Mouse (Mus musculus): ENCODE results near the gene Wipf1. TPM values are rescaled to one million over a fixed set of nuclear protein-coding genes. Genes with fewer than 3 reads are reported as not detected.
A peak's percentile ranks its signal among the peaks of the same experiment; 100 is the strongest.

The Wipf1 gene
- polyA plus RNA-seq, 1 experiment from 2014 or later, result 7.5 TPM

DNA sequence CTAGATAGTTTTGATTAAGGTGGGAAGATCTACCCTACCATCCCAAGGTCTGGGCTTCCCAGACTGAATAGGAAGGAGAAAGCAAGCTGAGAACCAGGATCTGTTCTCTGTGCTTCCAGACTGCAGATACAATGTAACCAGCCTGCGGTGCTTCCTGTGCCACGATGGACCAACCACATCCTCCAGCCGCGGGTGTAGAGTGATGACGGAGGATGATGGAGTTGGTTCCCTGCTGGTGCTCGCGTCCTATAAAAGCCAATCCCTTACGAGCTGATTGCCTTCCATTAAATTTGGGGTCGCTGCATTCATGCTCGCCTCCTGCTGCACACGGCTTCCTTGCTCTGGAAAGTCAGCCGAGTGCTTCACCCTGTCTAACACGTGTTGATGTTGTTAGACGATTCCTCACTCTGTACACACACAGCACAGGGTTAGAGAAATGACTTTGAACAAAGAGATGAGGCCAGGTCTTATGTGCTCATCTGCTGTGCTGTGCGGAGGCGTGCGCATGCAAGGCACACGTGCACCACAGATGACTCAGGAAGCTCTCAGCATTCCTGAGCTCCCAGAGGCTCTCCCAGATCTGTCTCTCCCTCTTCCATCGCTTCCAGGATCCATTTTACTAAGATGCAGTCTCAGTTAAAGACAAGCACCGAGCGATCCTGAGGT lies 100.6 kb downstream of the Wipf1 start:
- H3K4me1 ChIP-seq, result peaks cover 9% of the 10 kb centered on the region
- WGBS, result 81% methylated on average over 21 of the region's 21 CpGs
- H3K27ac ChIP-seq, result no peak overlapping the region
- H3K36me3 ChIP-seq (replicated peaks), result peaks cover 24% of the 10 kb centered on the region
- DNase-seq (ENCODE audit: extremely low spot score, low spot score), result no peak
- H3K9me3 ChIP-seq, result no peaks in the 10 kb centered on the region
- H3K27me3 ChIP-seq (ENCODE audit: poor library complexity, severe bottlenecking), result no peaks in the 10 kb centered on the region
- H3K4me3 ChIP-seq, result no peak overlapping the region

DNA sequence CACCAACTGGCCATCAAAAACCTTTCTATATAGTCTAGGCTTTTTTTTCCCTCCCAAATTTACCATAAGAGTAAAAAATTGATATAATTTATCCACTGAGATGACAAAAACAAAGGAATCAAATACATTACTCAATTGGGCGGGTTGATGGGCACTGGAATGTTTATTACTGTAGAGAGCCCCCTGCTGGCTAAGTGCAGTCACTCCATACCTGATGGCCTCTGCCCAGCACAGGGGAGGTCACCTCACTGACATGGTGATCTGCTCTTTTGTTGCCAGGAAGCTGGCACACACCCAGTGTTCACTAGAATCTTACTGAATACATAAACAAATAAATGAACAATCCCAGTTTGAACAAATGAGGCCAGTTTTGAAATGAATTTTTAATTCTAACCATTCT lies 102.2 kb downstream of the Wipf1 start:
- 34% methylated on average over 1 of the region's 1 CpGs for WGBS
- no peak overlapping the region for H3K4me3 ChIP-seq
- H3K4me1 ChIP-seq, result peaks cover 8% of the 10 kb centered on the region
- peak; percentile 31 for DNase-seq (ENCODE audit: extremely low spot score, low spot score)
- no peaks in the 10 kb centered on the region for H3K27me3 ChIP-seq (ENCODE audit: poor library complexity, severe bottlenecking)
- H3K36me3 ChIP-seq (replicated peaks), result peaks cover 11% of the 10 kb centered on the region; the same call in 1 of the 2 replicates
- H3K27ac ChIP-seq, result no peak overlapping the region
- no peaks in the 10 kb centered on the region for H3K9me3 ChIP-seq

DNA sequence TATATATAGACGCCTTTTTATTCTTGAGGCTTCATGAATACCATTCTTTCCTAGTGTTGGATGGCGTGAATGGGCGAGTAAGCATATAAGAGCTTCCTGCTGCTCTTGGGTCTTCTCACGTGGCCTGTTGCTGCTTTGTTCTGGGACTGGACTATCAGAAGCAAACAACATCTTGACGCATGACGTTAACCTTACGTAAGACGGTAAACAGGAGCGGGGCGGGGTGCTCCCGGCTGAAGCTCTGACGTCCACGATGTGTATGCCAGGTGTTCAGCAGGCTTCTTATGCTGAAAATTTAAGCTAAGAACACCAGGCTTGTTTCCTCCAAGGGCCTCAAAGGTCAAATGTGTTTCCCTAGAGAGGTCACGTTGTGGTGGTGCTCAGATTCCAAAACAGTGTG lies 103.7 kb downstream of the Wipf1 start:
- H3K27me3 ChIP-seq (ENCODE audit: poor library complexity, severe bottlenecking), result no peaks in the 10 kb centered on the region; the same call in 1 of the 2 replicates
- H3K9me3 ChIP-seq, result no peaks in the 10 kb centered on the region
- 90% methylated on average over 14 of the region's 14 CpGs for WGBS
- no peaks in the 10 kb centered on the region for H3K36me3 ChIP-seq (replicated peaks)
- no peak overlapping the region for H3K4me3 ChIP-seq
- H3K27ac ChIP-seq, result no peak overlapping the region
- no peak for DNase-seq (ENCODE audit: extremely low spot score, low spot score)
- H3K4me1 ChIP-seq, result peaks cover 7% of the 10 kb centered on the region

DNA sequence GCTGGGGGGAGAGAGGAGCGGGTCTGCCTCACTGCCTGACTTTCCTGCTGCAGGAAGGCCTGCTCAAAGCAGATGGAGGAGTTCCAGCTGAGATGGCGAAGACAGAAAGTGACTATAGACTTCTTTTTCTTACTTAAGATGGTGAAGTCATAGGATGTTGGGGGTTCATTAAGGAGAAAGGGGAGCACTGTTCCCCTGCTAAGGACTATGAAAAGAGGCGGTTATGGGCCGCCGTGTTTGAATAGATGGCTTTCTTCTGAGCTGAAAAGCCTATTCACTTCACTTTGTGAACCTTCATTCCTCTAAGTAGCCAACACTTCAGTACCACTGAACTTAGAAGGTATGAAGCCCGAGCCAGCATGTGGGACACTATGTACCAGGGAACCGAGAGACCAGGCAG lies 109.8 kb downstream of the Wipf1 start:
- H3K27me3 ChIP-seq (ENCODE audit: poor library complexity, severe bottlenecking), result no peaks in the 10 kb centered on the region; the same call in 1 of the 2 replicates
- no peak overlapping the region for H3K4me3 ChIP-seq
- H3K27ac ChIP-seq, result 0 out of 2 replicates have a peak overlapping the region, but pooled peaks have one; percentile 25
- H3K9me3 ChIP-seq, result no peaks in the 10 kb centered on the region
- H3K4me1 ChIP-seq, result peaks cover 22% of the 10 kb centered on the region
- no peak for DNase-seq (ENCODE audit: extremely low spot score, low spot score)
- WGBS, result 32% methylated on average over 7 of the region's 7 CpGs
- H3K36me3 ChIP-seq (replicated peaks), result no peaks in the 10 kb centered on the region

DNA sequence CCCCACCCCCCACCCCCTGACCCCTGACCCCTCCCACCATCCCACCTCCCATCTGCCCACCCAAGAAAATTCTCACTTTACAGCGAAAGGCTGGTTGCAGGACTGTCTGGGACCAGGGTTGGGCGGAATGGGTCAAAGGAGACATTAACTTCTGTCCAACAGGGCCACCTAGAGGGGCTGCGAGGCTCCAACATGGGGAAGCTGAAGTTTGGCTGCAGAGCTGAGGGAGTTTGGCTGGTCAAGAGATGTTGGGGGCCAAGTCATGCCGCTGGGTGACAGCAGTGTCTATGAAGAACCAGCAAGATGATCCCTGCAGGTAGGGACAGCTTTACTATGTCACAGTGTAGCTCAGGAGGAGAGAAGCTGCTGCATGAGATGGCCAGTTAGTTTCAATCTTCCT lies 110.2 kb downstream of the Wipf1 start:
- H3K4me3 ChIP-seq, result no peak overlapping the region
- peaks cover 22% of the 10 kb centered on the region for H3K4me1 ChIP-seq
- H3K27me3 ChIP-seq (ENCODE audit: poor library complexity, severe bottlenecking), result no peaks in the 10 kb centered on the region; the same call in 1 of the 2 replicates
- DNase-seq (ENCODE audit: extremely low spot score, low spot score), result no peak
- no peaks in the 10 kb centered on the region for H3K36me3 ChIP-seq (replicated peaks)
- 49% methylated on average over 4 of the region's 4 CpGs for WGBS
- 0 out of 2 replicates have a peak overlapping the region, but pooled peaks have one; percentile 25 for H3K27ac ChIP-seq
- no peaks in the 10 kb centered on the region for H3K9me3 ChIP-seq

DNA sequence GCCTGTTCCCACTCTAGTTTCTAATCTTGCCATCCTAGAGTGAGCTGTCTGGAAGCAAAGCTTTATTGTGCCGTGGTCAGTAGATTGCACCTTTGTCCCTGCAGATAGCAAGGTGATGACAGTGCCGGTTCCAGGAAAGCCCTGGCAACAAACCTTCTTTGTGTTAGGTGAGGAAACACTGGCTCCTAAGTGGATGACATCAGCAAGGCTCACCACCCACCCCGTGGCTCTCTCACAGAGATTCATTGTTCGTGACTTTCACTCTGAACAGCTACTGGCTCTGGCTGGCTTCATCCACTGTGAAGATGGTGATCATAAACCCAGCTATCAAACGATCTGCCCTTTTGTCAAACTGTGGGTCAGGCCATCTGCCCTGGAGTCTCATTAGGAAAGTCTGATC lies 113.6 kb downstream of the Wipf1 start:
- Histone ChIP-seq H3K9me3 (no peaks in the 10 kb centered on the region), H3K36me3 (replicated peaks) (no peaks in the 10 kb centered on the region), H3K27me3 (ENCODE audit: poor library complexity, severe bottlenecking) (no peaks in the 10 kb centered on the region), H3K4me1 (peaks cover 15% of the 10 kb centered on the region), H3K4me3 (no peak overlapping the region), H3K27ac (no peak overlapping the region)
- no peak for DNase-seq (ENCODE audit: extremely low spot score, low spot score)
- 69% methylated on average over 5 of the region's 5 CpGs for WGBS

DNA sequence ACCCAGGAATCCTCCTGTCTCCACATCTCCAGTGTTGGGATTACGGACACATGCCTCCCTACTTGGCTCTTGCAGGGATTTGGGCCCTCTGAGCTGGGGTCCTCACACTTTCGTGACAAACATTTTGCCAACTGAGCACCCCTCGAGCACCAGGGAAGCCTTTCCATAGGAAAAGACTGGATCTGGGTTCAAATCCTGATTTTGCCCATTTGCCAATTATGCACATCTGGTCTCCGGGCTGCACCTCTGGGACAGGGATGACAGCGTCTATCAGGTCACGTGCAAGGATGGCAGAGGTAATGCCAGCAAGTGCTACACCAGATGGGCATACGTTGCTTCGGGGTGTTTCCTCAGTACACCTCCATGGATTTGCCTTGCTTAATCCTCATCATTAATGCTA lies 119.5 kb downstream of the Wipf1 start:
- Histone ChIP-seq H3K27ac (no peak overlapping the region), H3K4me1 (no peaks in the 10 kb centered on the region), H3K9me3 (no peaks in the 10 kb centered on the region; the same call in 1 of the 2 replicates), H3K27me3 (ENCODE audit: poor library complexity, severe bottlenecking) (no peaks in the 10 kb centered on the region), H3K4me3 (no peak overlapping the region), H3K36me3 (replicated peaks) (no peaks in the 10 kb centered on the region)
- no peak for DNase-seq (ENCODE audit: extremely low spot score, low spot score)
- 92% methylated on average over 8 of the region's 8 CpGs for WGBS

DNA sequence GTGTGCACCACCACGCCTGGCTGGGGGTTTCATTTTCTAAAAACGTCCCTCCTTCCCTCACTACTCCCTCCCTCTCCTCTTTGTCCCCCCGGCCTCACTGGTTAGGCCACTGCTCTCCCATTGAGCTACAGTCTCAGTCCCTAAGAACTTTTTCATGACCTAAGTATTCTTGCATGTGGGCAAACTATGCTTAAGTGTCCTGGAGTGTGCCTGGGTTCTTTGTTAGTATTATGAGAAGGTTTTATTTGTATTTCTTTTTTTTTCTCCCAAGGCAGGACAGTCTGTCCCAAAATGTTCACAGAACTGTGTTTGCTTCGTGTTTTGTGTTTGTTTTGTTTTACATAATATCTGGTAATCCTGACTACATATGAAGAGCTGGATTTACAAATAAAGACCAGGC lies 121.9 kb downstream of the Wipf1 start:
- H3K27me3 ChIP-seq (ENCODE audit: poor library complexity, severe bottlenecking), result no peaks in the 10 kb centered on the region
- 56% methylated on average over 4 of the region's 4 CpGs for WGBS
- DNase-seq (ENCODE audit: extremely low spot score, low spot score), result no peak
- H3K9me3 ChIP-seq, result no peaks in the 10 kb centered on the region; the same call in 1 of the 2 replicates
- H3K36me3 ChIP-seq (replicated peaks), result no peaks in the 10 kb centered on the region
- H3K27ac ChIP-seq, result no peak overlapping the region
- no peak overlapping the region for H3K4me3 ChIP-seq
- H3K4me1 ChIP-seq, result no peaks in the 10 kb centered on the region

DNA sequence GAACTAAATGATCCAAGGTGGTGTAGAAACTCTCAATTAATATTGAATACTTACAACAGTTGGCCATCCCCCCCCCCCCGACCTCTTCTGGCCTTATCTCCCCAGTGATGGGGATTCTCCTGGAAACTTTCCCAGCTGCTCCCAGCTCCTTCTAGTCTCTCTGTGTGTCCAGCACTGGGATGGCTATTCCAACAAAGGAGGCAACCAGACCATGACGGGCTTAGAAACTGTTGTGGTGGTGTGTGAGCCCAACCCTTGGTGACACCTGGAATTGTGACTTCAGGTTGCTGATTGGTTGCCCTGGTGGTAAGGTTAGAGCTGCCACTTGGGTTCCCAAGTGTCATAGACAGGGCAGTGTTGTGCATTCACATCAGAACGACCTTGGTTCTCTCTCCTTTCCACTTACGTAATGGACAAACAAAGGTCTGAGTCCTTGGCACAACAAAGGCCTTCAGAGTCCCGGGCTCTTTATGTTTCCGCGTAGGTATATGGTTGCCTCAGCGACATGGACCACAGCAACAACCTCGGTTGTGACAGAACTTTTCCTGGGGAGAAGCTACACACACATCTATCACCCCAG lies 123.1 kb downstream of the Wipf1 start:
- 0 out of 2 replicates have a peak, but pooled peaks cover 2% of the 10 kb centered on the region for H3K4me1 ChIP-seq
- DNase-seq (ENCODE audit: extremely low spot score, low spot score), result no peak
- H3K4me3 ChIP-seq, result no peak overlapping the region
- no peaks in the 10 kb centered on the region; the same call in 1 of the 2 replicates for H3K9me3 ChIP-seq
- H3K36me3 ChIP-seq (replicated peaks), result no peaks in the 10 kb centered on the region
- H3K27ac ChIP-seq, result no peak overlapping the region
- 88% methylated on average over 9 of the region's 9 CpGs for WGBS
- no peaks in the 10 kb centered on the region for H3K27me3 ChIP-seq (ENCODE audit: poor library complexity, severe bottlenecking)

DNA sequence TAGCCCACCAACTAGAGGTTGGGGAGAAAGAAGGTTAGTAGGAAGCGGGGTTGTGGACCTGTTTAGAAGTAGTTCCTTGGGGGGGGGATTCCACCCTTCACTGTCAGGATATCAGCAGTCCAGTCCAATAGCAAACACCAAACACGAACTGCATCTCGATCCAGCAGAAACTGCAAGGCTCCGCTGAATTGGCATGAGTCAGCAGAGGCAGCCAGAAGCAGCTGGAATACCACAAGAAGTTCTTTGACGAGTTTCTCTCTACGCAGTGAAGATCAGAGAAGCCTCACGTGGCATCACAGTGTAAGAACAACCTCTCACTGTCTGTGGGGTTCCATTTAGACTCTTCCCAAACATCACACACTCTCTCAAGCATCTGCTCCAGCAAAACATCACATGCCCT lies 124.6 kb downstream of the Wipf1 start:
- no peak overlapping the region for H3K4me3 ChIP-seq
- no peaks in the 10 kb centered on the region; the same call in 1 of the 2 replicates for H3K9me3 ChIP-seq
- H3K27me3 ChIP-seq (ENCODE audit: poor library complexity, severe bottlenecking), result no peaks in the 10 kb centered on the region
- no peaks in the 10 kb centered on the region for H3K36me3 ChIP-seq (replicated peaks)
- 0 out of 2 replicates have a peak, but pooled peaks cover 8% of the 10 kb centered on the region for H3K4me1 ChIP-seq
- 88% methylated on average over 7 of the region's 7 CpGs for WGBS
- no peak for DNase-seq (ENCODE audit: extremely low spot score, low spot score)
- no peak overlapping the region for H3K27ac ChIP-seq

DNA sequence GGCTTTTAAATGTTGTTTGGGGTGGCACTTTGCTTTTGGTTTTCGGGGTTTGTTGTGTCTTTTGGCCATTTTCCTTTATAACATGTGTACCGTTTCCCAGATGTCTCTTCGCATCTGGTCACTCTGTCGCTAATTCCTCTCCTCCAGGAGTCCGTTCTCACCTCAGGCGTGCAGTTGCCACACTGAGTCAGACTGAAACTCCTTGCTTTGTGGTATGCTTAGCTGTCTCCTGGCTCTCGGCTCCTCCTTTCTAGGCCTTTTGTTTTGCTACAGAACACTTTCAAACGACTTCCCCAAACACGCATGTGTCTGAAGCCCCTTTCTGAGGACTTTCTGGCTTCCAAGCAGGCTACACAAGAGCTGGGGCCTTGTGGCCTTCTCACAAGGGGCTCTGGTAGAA lies 125.1 kb downstream of the Wipf1 start:
- Histone ChIP-seq H3K4me1 (0 out of 2 replicates have a peak, but pooled peaks cover 8% of the 10 kb centered on the region), H3K27me3 (ENCODE audit: poor library complexity, severe bottlenecking) (no peaks in the 10 kb centered on the region), H3K27ac (no peak overlapping the region), H3K36me3 (replicated peaks) (no peaks in the 10 kb centered on the region), H3K4me3 (no peak overlapping the region), H3K9me3 (no peaks in the 10 kb centered on the region; the same call in 1 of the 2 replicates)
- WGBS, result 90% methylated on average over 9 of the region's 9 CpGs
- no peak for DNase-seq (ENCODE audit: extremely low spot score, low spot score)

DNA sequence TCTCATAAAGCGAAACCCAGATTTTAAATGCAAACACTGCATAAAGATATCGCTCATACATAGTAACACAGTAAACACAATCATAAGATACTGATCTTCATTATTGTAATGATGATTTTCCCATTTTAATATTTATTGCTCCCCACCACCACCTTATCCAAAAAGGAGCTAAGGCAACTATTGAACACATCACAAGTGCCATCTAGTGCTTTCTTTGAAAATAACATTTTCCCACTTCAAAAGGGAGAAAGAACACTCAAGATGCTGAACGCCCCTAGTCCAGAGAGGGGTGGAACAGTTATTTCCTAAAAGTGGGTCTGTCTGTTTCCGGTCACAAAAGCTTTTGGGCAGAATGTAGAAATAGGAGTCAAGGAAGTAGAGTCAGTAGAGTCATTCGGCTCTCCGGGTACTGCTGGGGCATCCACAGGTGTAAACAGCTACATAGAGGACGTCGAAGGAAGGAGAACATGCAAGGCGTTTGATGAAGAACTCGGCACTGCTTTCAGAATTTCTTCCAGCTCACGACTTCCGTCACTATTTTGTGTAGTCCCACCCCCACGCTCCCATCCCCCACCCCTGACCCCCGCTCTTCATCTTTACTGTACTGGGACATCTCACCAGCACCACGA lies 126.0 kb downstream of the Wipf1 start:
- WGBS, result 82% methylated on average over 15 of the region's 15 CpGs
- H3K36me3 ChIP-seq (replicated peaks), result no peaks in the 10 kb centered on the region
- 0 out of 2 replicates have a peak, but pooled peaks cover 8% of the 10 kb centered on the region for H3K4me1 ChIP-seq
- no peak overlapping the region for H3K4me3 ChIP-seq
- H3K27ac ChIP-seq, result no peak overlapping the region
- H3K9me3 ChIP-seq, result no peaks in the 10 kb centered on the region; the same call in 1 of the 2 replicates
- DNase-seq (ENCODE audit: extremely low spot score, low spot score), result no peak
- H3K27me3 ChIP-seq (ENCODE audit: poor library complexity, severe bottlenecking), result no peaks in the 10 kb centered on the region

DNA sequence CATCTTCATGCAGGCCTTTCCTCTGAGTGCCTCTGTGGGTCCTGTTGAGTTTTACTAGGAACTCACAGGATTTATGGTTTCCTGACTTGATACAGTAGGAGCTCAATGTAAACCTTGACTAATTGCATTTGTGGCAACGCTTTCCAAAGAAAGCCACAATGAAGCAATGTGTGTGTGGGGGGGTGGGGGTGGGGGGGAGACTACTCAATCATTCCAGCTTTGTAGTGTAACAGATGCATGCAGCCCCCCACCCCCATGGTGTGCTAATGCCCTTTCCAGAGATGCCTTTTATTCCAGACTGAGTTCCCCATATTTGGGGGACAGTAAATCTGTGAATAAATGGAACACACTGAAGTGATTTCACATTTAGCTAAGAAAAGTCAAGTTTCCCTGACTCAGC lies 127.8 kb downstream of the Wipf1 start:
- no peaks in the 10 kb centered on the region for H3K36me3 ChIP-seq (replicated peaks)
- H3K27me3 ChIP-seq (ENCODE audit: poor library complexity, severe bottlenecking), result no peaks in the 10 kb centered on the region
- H3K4me3 ChIP-seq, result no peak overlapping the region
- H3K9me3 ChIP-seq, result no peaks in the 10 kb centered on the region; the same call in 1 of the 2 replicates
- H3K27ac ChIP-seq, result no peak overlapping the region
- no peak for DNase-seq (ENCODE audit: extremely low spot score, low spot score)
- 0 out of 2 replicates have a peak, but pooled peaks cover 8% of the 10 kb centered on the region for H3K4me1 ChIP-seq
- WGBS, result 81% methylated on average over 1 of the region's 1 CpGs
